Mouse (Mus musculus) CD4-positive, CD25-positive, alpha-beta regulatory T cell, adult 2 months (primary cell): ENCODE data around the gene Dusp1.

Experiments used
- DNase-seq: peaks from one replicate; pipeline ENCODE4 v3.0.0-alpha.2; 2012; ENCODE audit warnings: low read depth, low spot score

The Dusp1 gene

DNA sequence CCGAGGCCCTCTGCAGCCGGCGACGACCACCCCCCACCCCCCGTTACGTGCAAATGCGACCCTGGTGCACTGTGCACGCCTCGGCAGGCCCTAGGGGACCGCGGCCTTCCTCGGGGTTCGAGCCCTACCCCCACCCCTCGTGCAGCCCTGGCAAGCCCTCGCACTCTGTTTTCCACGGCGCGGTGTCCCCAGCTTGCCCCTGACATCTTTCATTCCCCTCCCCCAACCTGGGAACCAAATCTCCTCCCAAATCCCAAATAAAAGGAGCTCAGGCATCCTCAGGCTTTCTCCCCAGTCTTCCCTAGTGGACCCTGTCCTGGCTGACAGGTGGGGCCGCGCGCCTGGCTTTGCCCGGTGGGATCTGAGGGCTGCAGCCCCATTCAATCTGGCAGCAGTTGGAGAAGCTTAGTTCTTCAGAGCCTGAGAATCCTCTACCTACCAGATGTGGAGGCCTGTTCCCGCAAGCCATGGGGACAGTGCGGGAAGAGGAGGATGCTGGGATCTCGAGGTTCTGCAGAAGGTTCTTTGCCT is at the start of gene Dusp1:
Gene Dusp1, minus strand, starts transcription at position 478 of the 531 bp plus-strand sequence.
- no peak for DNase-seq

DNA sequence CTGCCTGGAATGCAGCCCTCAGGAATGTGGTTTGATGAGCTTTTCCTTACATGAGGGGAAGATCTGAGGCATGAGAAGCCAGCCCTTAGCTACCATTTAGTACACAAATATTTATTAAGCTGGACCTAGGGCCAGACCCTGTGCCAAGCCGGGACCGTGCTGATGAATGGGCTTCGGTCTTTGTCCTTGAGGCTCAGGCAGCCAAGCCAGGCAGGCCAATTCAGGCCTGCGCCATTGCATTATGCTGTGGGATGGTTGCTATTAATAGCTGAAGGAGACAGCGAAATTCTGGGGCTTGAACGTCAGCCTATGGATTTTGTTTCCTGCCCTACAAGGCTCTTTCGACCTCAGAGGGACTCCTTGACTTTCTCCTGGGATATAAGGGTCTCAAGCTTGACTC is 49.4 kb upstream of the Dusp1 start:
- no peak for DNase-seq

DNA sequence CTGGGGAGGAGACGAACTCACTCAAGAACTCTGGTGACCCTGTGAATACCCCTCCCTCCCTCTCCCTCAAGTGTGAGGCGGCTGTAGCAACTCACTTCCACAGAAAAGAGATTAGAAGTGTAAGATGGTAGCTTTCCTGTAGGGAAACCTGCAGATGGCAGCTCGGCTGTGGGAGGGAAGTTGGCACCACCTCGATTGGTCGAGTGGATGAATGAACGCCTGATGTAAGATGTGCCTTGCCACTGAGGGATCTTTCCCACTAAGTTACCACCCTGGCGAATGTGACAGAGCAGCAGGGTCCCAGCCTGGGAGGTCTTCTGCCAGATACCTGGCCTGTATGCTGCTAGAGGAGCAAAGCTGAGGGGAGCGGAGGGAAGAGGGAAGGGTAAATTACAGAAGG is 47.9 kb upstream of the Dusp1 start:
- no peak for DNase-seq

DNA sequence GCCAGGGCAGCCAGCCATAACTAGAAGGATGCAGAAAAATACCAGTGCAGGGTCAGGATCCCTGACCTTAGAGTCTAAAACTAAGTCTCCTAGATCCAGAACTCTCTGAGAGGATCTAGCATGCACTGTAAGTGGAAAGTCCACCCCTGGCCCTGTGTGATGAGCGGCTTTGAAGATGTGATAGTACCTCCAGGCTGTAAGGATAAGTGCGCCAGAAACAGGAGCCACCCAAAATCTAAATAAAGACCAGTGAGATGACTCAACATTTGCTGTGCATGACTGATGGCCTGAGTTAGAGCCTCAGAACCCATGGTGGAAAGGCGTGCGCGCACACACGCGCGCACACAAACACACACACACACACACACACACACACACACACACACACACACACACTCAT is 46.9 kb upstream of the Dusp1 start:
- no peak for DNase-seq

DNA sequence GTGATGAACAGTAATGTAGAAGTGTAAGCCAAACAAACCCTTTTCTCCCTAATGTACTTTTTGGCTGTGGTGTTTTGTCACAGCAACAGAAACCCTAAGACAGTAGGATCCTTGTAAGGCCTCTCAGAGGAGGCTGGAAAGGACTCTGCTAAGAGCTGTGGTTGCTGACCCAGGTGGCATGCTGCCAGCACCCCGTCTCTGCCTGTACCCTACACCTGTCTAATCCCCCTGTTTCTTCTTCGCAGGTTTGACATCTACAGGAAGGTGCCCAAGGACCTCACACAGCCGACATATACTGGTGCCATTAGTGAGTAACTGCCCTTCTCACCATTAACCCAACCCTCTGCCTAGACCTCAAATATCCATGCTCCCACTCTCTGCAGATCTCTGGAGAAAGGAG is 46.4 kb upstream of the Dusp1 start:
- DNase-seq, result no peak

DNA sequence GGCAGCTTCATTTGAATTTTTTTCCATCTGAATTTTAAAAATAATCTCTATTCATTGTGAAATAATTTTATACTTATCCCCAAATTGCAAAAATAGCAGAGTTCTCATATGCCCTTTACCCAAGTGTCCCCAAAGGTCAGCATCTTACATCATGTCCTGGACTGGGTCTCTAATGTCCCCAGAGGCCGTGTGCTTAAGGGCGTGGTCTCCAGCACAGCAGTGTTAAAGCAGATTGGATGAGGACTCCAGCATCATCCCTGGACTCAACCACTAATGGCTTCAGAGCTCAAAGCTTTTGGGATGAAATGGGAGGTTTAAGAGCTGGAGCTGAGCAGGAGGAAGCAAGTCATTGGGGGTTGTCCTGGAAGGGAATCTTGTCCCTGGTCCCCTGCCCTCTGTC is 44.6 kb upstream of the Dusp1 start:
- no peak for DNase-seq

DNA sequence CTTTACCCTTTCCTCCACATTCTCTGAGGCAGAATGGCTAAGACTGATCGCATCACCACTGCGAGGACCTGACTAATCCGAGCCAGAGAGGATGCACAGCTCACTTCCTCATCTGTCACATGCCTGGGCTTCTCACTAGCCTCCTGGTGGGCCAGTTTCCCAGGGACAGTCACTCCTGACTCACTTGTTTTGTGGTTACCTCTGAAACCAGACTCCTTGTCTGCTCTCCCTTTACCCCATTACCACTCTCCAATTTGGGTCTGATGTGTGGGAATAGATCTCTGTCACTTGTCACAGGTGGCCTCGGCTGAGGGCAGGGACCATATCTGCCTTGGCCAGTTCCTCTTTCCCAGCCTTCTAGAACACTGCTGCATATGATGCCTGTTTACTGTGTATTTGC is 43.7 kb upstream of the Dusp1 start:
- no peak for DNase-seq

DNA sequence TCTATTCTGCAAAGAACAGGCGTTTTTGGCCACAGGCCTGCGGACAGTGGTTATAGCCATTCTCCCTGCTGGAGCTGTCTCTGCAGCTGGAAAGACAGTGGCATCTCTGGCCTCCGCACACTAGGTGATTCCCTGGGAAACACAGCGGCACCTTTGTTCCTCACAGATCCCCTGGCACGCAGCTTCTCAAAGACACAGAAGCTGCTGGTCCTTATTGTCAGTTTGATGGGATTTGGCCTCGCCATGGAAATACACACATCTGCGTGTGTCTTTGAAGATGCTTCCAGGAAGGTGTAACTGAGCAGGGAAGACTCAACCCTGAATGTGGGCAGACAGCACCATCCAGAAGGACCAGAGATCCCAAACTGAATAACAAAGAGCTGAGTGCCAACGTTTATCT is 41.4 kb upstream of the Dusp1 start:
- no peak for DNase-seq

DNA sequence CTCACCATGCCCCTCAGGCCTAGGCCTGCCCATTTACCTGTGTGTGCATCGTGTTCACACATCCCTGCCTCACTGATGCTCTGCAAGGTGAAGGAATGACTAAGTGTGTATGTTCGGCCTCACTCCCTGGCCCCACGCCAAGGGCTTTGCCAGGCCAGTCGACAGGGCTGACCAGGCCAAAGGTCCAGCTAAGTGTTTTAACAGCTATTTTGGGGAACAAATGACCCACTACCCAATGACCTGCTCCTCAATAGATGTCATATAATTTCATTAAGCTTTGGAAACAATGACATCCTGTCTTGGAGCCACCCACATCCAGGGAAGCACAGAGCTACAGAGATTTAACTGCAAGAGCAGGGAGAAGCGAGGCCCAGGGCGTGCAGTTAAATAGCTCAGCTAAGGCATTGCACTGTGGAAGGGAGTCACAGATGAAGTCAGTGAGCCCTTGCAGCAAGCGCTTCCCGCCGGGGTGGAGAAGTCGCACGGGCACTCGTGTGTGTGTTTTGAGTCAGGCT is 40.5 kb upstream of the Dusp1 start:
- no peak for DNase-seq

DNA sequence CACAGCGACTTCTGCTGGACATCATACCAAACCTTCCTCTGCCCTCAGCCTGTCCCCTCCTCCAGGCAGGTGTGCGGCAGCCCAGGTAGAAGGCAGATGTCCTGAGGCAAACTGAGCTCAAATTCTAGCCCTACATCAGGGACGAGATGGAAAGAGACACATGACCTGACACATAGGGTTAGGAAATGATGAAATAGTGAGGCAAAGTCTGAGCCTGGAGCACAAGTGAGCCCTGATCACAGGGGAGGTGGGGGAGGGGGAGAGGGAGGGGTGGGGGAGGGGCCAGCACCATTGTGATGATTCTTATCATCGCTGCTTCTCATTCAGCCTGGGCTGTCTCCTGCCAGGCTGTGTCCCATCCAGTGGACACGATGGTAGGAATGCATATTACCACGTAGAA is 40.0 kb upstream of the Dusp1 start:
- no peak for DNase-seq

DNA sequence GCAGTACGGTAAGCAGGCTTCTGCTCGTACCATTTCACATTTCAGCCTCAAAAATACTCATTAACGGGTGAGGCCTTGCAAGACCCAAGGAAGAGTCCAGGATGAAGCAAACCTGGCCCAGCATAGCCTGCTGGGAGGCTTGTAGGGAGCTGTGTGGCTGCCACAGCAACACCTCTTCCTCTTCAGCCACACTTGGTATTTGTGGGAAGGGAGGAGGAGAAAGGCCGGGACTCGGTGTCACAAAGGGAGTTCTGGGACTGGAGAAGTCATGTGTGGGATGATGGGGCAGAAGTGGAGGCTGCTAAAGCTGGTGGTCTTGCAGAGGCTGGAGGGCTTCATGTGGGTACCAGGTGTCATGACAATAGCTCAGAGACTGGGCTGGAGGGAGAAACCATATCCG is 39.6 kb upstream of the Dusp1 start:
- no peak for DNase-seq

DNA sequence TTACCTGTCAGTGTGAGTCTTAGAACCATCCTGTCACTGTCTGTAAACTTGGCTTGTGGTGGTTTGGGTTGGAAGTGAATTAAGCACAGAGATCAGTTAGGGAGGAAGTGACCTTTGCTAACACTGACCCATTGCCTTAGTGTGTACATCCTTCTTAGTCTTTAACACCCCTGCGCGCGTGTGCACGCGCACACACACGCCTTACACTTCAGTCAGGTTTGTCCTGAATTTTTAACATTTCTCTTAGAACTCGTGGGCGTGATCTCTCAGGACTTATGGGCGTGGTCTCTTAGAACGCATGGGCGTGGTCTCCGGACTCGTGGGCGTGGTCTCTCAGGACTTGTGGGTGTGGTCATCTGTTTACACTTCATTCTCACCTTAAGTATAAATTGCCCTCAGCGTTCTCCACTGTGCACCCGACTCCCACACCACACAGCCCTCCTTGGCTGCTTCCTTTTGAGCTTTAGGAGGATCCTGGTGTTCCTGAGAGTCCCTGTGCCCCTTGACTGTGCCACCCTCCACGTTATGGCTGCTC is 39.1 kb upstream of the Dusp1 start:
- DNase-seq, result peak; percentile 26

DNA sequence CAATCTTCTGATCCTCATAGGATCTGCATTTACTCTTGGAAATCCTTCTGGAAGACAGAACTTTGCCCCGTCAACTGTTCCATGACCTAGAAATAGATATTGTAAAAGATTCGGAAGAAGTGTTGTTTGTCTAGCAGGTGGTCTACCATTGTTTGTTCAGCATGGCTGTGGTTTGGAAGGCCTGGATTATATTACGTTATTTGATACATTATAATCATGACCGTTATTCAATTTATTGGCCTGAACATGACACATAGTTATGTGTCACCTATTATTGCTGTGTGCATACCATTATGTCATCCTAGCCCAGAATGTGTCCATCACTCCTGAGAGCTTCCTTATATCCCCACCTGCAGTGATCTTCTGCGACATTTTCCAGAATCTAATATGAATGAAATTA is 36.9 kb upstream of the Dusp1 start:
- no peak for DNase-seq

DNA sequence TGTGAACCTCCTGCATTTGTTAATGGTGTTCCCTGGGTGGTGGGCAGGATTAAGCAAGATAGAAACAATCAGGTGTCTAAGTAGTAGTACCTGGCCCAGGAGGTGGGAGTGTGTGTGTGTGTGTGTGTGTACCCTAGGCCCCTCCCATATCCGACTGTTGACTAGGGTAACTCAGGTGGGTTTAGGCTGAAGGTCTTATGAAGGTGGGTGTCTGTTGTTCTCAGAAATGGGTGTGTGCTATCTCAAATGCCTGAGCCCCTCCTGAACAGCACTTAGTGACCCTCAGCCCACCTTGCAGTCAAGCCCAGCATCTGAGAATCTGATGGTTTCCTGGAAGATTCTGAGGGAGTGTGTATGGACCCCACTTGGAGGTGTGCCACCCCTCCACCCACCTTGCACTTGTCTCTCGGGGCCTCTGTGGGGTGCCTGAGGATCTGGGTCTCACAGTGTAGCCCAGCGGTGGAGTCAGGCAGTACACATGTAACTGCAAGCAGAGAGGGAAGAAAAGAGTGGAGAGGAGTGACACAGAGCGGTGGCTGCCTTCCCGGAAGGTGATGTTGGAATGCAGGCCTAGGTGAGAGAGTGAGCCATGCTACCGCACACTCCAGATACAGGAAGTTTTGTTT is 35.0 kb upstream of the Dusp1 start:
- no peak for DNase-seq

DNA sequence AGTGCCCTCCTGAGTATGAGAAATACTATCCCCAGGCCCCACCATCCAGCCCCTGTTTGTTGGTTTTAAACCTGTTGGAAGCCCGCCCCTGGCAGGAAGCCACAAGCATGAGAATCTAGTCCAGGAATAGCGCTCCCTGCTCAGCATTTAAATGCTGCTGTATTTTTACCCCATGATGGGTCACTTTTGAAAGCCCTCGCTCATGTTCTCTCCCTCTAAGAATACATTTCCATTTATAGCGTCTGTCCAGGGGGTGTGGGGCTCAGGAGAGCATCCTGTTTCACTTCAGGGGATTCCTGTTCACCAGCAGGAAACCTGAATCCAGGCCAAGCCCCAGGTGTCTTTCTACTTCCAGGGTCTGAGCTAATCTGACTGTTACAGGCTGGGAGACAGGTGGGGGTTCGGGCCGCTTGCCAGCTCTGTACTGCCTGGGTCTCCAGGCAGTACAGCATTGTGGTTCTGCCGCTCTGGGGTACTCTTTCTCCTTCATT is 34.3 kb upstream of the Dusp1 start:
- no peak for DNase-seq

DNA sequence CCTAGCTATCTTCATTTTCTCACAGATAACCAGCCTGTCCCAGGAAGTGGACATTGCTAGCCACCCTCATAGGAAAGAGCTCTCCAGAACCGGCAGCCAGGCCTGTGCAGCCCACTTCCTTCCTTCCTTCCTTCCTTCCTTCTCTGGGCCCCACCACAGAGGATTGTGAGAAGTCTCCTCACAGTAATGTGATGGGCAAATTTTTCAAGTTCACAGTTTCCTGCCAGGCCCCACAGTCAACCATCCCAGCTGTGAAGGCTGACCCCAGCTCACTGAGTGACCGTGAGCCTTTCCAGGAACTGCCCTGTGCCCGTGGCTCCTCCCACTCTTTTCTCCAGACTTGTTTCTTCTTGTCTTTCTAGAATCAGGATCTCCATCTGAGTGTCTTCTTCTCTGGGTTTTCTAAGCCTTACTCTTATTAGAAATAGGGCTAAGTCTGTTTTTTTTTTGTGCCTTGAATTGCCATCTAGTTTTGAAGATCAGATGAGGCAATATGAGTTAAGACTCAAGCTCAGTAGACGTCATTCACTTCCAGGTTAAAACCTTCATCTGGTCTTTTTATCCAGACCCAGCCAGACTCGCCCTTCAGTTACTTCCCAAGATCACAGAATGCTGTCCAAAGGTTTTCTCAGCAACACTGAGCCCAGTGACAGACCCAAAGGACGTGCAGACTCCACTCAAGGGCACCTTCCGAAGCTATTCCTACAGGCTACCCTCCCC is 33.7 kb upstream of the Dusp1 start:
- peak; percentile 42 for DNase-seq

DNA sequence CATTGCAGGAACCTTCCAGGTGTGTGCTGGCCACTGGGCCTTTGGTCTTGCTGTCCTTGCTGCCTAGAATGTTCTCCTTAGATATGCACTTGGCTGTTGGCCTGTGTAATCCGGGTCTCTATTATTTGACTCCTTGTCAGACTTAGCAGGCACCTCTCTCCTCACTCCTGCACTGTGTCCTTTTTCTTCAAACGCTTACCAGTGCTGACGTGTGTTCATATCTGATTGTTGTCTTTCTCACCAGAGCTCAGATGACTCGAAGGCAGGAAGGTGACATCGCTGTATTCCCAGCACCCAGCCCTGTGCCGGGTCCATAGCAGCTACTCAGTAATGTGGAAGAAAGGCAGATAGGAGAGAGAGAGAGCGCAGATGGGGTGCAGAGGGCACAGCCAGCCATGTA is 33.0 kb upstream of the Dusp1 start:
- DNase-seq, result peak; percentile 63

DNA sequence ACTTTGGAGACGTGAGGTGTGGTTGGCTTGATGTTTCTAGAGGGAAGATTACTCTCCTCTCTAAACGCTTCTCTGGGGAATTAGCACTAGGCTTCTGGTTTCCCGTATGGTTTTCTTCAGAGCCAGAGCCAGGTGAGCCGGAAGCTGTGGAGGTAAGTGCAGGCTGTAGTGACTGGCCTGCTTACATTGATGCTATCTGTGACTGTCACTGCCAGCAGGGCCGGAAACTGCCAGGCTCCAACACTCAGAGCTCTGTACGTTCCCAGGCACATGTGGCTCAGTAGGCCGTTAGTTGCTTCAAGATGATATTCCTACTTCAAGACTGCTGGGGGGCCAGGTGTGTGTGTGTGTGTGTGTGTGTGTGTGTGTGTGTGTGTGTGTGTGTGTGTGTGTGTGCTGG is 32.2 kb upstream of the Dusp1 start:
- peak; percentile 64 for DNase-seq

DNA sequence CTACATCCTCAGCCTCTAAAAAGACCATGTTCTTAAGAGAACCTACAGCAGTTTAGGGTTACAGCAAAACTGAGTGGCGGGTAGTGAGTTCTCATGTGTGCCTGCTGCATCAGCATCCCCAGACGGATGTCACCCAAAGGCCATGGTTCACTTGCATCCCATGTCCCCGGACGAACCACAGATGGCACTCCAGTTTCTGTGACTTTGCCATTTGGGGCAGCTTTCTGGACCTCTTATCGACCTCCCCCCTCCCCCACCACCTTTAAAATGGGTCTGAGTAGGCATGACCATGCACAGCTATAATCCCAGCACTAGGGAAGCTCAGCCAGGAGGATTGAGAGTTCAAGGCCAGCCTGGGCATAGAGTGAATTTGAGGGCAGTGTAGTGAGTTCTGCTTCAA is 31.3 kb upstream of the Dusp1 start:
- no peak for DNase-seq

DNA sequence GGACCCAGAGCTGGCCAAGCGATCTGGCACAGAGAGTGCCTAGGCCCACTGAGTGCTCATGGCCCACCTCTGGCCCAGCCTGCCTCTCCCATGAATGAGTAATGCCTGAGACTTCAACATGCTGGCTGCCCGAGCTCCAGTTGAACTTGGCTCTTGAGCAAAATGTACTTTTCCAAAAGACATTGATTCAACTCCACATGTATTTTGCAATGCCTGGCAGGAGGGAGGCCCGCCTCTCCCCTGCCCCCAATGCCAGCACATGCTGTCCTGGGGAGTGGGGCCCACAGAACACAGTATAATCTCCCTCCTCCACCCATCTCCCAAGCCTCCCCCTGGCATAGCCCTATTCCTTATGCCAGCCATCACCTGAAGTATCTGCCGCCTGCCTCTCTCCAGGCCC is 30.6 kb upstream of the Dusp1 start:
- DNase-seq, result no peak

DNA sequence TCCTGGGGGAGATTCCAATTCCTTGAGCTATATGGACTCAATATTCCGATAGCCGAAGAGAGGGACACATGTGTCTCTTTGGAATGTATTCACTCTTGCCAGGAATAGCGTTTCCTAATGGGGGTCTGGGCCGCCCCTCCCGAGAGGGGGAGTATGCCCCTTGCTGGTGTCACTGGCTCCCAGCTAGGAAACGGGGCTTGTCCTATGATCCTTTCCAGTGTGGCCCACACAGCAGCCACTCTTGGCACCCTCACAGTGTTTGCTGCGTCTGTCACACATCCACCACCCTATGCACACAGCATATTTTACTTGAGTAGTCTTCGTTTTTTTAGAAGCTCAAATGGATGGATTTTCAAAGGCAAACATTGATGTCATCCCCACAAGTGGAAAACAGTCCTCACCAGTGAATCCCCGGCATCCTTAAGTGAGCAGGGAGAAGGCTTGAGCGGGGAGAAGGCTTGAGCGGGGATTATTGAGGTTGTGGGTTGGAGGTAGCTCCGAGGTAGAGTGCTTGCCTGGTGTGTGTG is 26.1 kb upstream of the Dusp1 start:
- no peak for DNase-seq

DNA sequence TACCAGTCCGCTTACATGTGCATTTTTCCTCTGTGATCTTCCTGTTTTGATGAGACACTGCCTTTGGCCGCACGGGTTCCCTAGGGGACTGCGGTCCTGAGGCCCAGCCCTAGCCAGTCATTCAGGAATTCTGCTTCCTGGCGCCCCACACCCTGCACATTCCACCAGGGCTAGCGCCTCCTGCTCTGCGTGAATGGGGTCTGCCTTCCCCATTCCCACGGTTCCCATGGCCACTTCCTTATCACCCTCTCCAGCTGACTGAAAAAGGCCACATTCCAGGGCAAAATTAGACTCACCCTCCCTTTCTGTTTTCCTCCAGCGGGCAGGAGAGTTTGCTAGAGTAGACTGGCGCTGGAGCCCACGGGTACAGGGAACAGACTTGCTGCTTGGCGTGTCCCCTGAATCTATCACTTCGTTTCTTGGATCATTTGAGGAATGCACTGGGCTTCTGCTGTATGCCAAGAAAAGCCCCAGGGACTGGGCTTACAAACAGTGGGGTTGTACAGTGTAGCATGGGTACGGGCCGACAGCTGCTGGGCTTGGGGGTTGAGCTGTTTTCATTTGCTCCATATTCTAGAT is 22.7 kb upstream of the Dusp1 start:
- DNase-seq, result no peak
